Mouse (Mus musculus): Measurements from ENCODE around the gene Muc16. TPM values are rescaled to one million over a fixed set of nuclear protein-coding genes. Genes with fewer than 3 reads are reported as not detected.

Gene Muc16
- 10.7 TPM for polyA plus RNA-seq (2015; fragmentation: Illumina TruSeq; extraction: RNeasy Lipid Tissue Mini Kit (QIAGEN cat#74804); ENCODE audit: insufficient read depth, low read depth, low replicate concordance)

DNA sequence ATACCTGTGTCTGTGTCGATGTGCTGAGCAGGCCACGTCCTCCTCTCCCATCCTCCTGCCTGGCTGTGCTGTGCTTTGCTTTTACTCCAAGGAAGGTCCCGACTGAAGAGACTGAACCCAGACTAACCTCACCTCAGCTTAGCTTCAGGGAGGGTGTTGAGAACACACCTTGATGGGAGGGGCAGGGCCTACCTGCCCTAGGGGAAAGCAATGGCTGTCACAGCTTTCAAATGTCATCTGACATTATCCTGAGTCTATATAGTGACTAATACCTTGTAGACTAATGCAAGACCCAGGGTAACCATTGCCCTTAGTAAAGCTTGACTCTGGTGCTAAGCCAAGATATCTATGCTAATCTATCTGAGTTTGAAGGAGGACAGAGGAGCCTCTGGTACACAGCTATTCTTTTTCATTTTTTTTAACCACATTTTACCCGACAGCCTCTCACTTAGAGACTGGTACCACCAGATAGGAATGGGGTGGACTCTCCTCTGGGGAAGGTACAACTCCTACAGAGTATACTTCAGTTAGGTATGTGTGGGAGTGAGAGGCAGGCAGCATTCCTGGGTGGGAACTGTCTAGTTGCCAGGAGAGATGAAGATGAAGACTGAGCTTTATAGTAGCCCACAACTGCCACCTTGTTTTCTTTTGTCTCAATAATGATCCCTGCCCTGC lies at the start of gene Muc16:
Gene Muc16, minus strand, starts transcription at position 51 of the 675 bp plus-strand sequence.

DNA sequence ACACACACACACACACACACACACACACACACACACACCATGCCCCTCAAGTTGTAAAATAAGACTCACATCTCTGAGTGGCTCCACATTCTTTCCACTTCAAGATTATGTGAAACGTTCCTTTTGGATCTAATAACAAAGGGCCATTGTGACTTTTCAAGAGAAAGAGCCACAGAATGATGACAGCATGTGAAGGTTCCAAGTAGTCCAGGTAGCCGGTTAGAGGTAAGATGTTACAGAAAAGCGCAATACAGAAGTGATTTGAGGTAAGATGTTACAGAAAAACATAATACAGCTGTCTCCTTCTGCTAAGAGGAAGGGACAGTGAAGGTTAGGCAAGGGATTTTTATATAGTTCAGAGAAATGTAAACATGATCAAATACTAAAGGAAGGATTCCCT lies 196.2 kb downstream of the Muc16 start, which contains the start of the genes Zfp558 and Mbd3l1:
Gene Zfp558, minus strand, starts transcription at position 101 of the 400 bp plus-strand sequence.
Gene Mbd3l1, plus strand, starts transcription at position 192 of the 400 bp plus-strand sequence.

Other genes with a start within 250 kb of the Muc16 start
- not detected for gene Mbd3l2, start 243.9 kb downstream of the Muc16 start, polyA plus RNA-seq (2015; fragmentation: Illumina TruSeq; extraction: RNeasy Lipid Tissue Mini Kit (QIAGEN cat#74804); ENCODE audit: insufficient read depth, low read depth, low replicate concordance)
- gene Zfp558, start 196.3 kb downstream of the Muc16 start, polyA plus RNA-seq (2015; fragmentation: Illumina TruSeq; extraction: RNeasy Lipid Tissue Mini Kit (QIAGEN cat#74804); ENCODE audit: insufficient read depth, low read depth, low replicate concordance) = not detected
- not detected for gene Mbd3l1, start 196.2 kb downstream of the Muc16 start, polyA plus RNA-seq (2015; fragmentation: Illumina TruSeq; extraction: RNeasy Lipid Tissue Mini Kit (QIAGEN cat#74804); ENCODE audit: insufficient read depth, low read depth, low replicate concordance)
- not detected for gene Olfr24, start 89.5 kb upstream of the Muc16 start, polyA plus RNA-seq (2015; fragmentation: Illumina TruSeq; extraction: RNeasy Lipid Tissue Mini Kit (QIAGEN cat#74804); ENCODE audit: insufficient read depth, low read depth, low replicate concordance)
- gene Olfr828, start 145.0 kb upstream of the Muc16 start, polyA plus RNA-seq (2015; fragmentation: Illumina TruSeq; extraction: RNeasy Lipid Tissue Mini Kit (QIAGEN cat#74804); ENCODE audit: insufficient read depth, low read depth, low replicate concordance) = not detected
- not detected for gene Olfr829, start 180.4 kb upstream of the Muc16 start, polyA plus RNA-seq (2015; fragmentation: Illumina TruSeq; extraction: RNeasy Lipid Tissue Mini Kit (QIAGEN cat#74804); ENCODE audit: insufficient read depth, low read depth, low replicate concordance)
- not detected for gene Olfr830, start 200.2 kb upstream of the Muc16 start, polyA plus RNA-seq (2015; fragmentation: Illumina TruSeq; extraction: RNeasy Lipid Tissue Mini Kit (QIAGEN cat#74804); ENCODE audit: insufficient read depth, low read depth, low replicate concordance)